Mouse (Mus musculus) hindbrain, embryonic 11.5 days (tissue): ENCODE data around the gene Fads2. TPM values are rescaled to one million over a fixed set of nuclear protein-coding genes. Genes with fewer than 3 reads are reported as not detected.
A peak's percentile ranks its signal among the peaks of the same experiment; 100 is the strongest.

Experiments used
- ATAC-seq: fragments of 200-750 bp; cut with Nextera tagmentation; 2 replicates; pipeline ENCODE4 v1.8.0; 2017; ENCODE audit warnings: mild to moderate bottlenecking, moderate TSS enrichment, moderate library complexity; ENCODE audit not compliant: low FRiP score
- DNase-seq: peaks from one replicate; pipeline ENCODE4 v3.0.0-alpha.2; 2015; ENCODE audit warnings: low spot score
- H3K27ac ChIP-seq: fragments of 300-500 bp; sonication (generic); 2 replicates; pipeline ENCODE4 v1.5.1; 2014; ENCODE audit warnings: mild to moderate bottlenecking, low read depth, low read length
- H3K27me3 ChIP-seq: fragments of 300-500 bp; sonication (generic); 2 replicates; pipeline ENCODE4 v1.6.1; 2014; ENCODE audit warnings: mild to moderate bottlenecking, low read length, moderate library complexity, mixed read lengths; ENCODE audit not compliant: control insufficient read depth, insufficient read depth
- H3K36me3 ChIP-seq: fragments of 300-500 bp; sonication (generic); 2 replicates; pipeline ENCODE4 v1.6.1; 2014; ENCODE audit warnings: mild to moderate bottlenecking, low read length, moderate library complexity, mixed read lengths; ENCODE audit not compliant: control insufficient read depth, insufficient read depth
- H3K4me1 ChIP-seq: fragments of 300-500 bp; sonication (generic); replicated peaks from 2 replicates; pipeline ENCODE4 v1.6.1; 2014; ENCODE audit warnings: low read length, mixed read lengths; ENCODE audit not compliant: control insufficient read depth, insufficient read depth
- H3K4me2 ChIP-seq: fragments of 300-500 bp; sonication (generic); replicated peaks from 2 replicates; pipeline ENCODE4 v1.6.1; 2014; ENCODE audit warnings: mild to moderate bottlenecking, low read depth, low read length
- H3K4me3 ChIP-seq: fragments of 300-500 bp; sonication (generic); 2 replicates; pipeline ENCODE4 v1.5.1; 2014; ENCODE audit warnings: low read depth, low read length
- H3K9ac ChIP-seq: fragments of 300-500 bp; sonication (generic); 2 replicates; pipeline ENCODE4 v1.6.1; 2014; ENCODE audit warnings: low read depth, low read length
- H3K9me3 ChIP-seq: fragments of 300-500 bp; sonication (generic); 2 replicates; pipeline ENCODE4 v1.6.1; 2016; ENCODE audit warnings: low read length; ENCODE audit not compliant: control insufficient read depth
- WGBS: fragments of 180-500 bp; shearing (Covaris S2); extraction: QIAGEN DNeasy Blood & Tissue Kit; methylation state at CpG from one replicate; pipeline ENCODE4 v1.1.7; 2014; 5-methylcytosine and 5-hydroxymethylcytosine counted together
- polyA plus RNA-seq: library from polyadenylated mRNA; unstranded; fragments of >200 nt; fragmentation: Nextera tagmentation; extraction: Ambion mirVana; gene quantifications from 2 replicates; pipeline ENCODE4 v1.2.1, GENCODE M21; 2014

The Fads2 gene
- polyA plus RNA-seq, 1 experiment from 2014 or later = 62.9 TPM

GRCm38 (mm10) chr19:10038910-10039309, 62.6 kb downstream of the Fads2 start:
- DNase-seq = no peak
- no peak overlapping the region for H3K4me3 ChIP-seq
- H3K4me2 ChIP-seq = no peak overlapping the region
- 36% methylated on average over 3 of the region's 3 CpGs for WGBS
- no peak overlapping the region for H3K9ac ChIP-seq
- 0 out of 2 replicates have a peak, but pooled peaks cover 4% of the 10 kb centered on the region for H3K27me3 ChIP-seq
- no peak overlapping the region for H3K27ac ChIP-seq
- no peak for ATAC-seq
- no peaks in the 10 kb centered on the region for H3K36me3 ChIP-seq
- H3K9me3 ChIP-seq = no peaks in the 10 kb centered on the region
- H3K4me1 ChIP-seq = peaks cover 9% of the 10 kb centered on the region; the same call in 1 of the 2 replicates

- DNase-seq (no peak), ATAC-seq (no peak)
- no peak overlapping the region for H3K4me3 ChIP-seq
- 0 out of 2 replicates have a peak, but pooled peaks cover 4% of the 10 kb centered on the region for H3K27me3 ChIP-seq
- H3K36me3 ChIP-seq = no peaks in the 10 kb centered on the region
- peaks cover 9% of the 10 kb centered on the region; the same call in 1 of the 2 replicates for H3K4me1 ChIP-seq
- WGBS = 86% methylated on average over 3 of the region's 3 CpGs
- no peak overlapping the region for H3K27ac ChIP-seq
- H3K9me3 ChIP-seq = no peaks in the 10 kb centered on the region
- no peak overlapping the region for H3K4me2 ChIP-seq
- no peak overlapping the region for H3K9ac ChIP-seq
These were observed 63.2 kb downstream of the Fads2 start for GRCm38 (mm10) chr19:10038364-10038763.

DNA sequence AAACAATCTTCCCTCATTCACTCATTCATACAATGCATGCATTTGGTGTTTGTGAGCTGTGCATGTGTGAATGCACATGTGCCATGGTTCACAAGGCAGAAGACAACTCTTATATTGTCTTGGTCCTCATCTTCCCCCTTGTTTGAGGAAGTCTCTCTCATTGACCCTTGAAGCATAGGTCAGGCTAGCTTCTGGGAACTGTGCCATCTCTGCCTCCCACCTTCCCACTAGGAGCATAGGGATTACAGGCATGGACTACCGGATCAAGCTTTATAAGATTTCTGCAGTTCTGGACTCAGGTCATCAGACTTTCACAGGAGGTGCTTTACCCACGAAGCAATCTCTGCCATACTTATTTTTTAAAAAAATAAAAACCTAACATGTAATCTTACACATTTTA, 64.0 kb downstream of the Fads2 start:
- no peak overlapping the region for H3K9ac ChIP-seq
- H3K27me3 ChIP-seq = 0 out of 2 replicates have a peak, but pooled peaks cover 4% of the 10 kb centered on the region
- H3K4me3 ChIP-seq = no peak overlapping the region
- no peak overlapping the region for H3K4me2 ChIP-seq
- H3K27ac ChIP-seq = no peak overlapping the region
- no peaks in the 10 kb centered on the region for H3K9me3 ChIP-seq
- H3K36me3 ChIP-seq = no peaks in the 10 kb centered on the region
- no peak for ATAC-seq
- peaks cover 9% of the 10 kb centered on the region; the same call in 1 of the 2 replicates for H3K4me1 ChIP-seq
- DNase-seq = no peak
- WGBS = 68% methylated on average over 2 of the region's 2 CpGs

- H3K4me2 ChIP-seq = no peak overlapping the region
- peak; percentile 86 for ATAC-seq
- no peak overlapping the region for H3K4me3 ChIP-seq
- H3K9me3 ChIP-seq = no peaks in the 10 kb centered on the region
- peak; percentile 92 for DNase-seq
- no peaks in the 10 kb centered on the region for H3K36me3 ChIP-seq
- H3K27me3 ChIP-seq = 0 out of 2 replicates have a peak, but pooled peaks cover 1% of the 10 kb centered on the region
- no peaks in the 10 kb centered on the region for H3K4me1 ChIP-seq
- H3K27ac ChIP-seq = no peak overlapping the region
- 62% methylated on average over 8 of the region's 8 CpGs for WGBS
- H3K9ac ChIP-seq = no peak overlapping the region
These were observed 66.6 kb downstream of the Fads2 start for GRCm38 (mm10) chr19:10034785-10035447.

GRCm38 (mm10) chr19:10034356-10034755, 67.2 kb downstream of the Fads2 start:
- Histone ChIP-seq H3K4me3 (no peak overlapping the region), H3K27me3 (no peaks in the 10 kb centered on the region), H3K27ac (no peak overlapping the region), H3K36me3 (no peaks in the 10 kb centered on the region), H3K9ac (no peak overlapping the region), H3K4me2 (no peak overlapping the region), H3K4me1 (no peaks in the 10 kb centered on the region), H3K9me3 (no peaks in the 10 kb centered on the region)
- no peak for DNase-seq
- WGBS = 80% methylated on average over 5 of the region's 5 CpGs
- no peak; the same call in 1 of the 2 replicates for ATAC-seq

DNA sequence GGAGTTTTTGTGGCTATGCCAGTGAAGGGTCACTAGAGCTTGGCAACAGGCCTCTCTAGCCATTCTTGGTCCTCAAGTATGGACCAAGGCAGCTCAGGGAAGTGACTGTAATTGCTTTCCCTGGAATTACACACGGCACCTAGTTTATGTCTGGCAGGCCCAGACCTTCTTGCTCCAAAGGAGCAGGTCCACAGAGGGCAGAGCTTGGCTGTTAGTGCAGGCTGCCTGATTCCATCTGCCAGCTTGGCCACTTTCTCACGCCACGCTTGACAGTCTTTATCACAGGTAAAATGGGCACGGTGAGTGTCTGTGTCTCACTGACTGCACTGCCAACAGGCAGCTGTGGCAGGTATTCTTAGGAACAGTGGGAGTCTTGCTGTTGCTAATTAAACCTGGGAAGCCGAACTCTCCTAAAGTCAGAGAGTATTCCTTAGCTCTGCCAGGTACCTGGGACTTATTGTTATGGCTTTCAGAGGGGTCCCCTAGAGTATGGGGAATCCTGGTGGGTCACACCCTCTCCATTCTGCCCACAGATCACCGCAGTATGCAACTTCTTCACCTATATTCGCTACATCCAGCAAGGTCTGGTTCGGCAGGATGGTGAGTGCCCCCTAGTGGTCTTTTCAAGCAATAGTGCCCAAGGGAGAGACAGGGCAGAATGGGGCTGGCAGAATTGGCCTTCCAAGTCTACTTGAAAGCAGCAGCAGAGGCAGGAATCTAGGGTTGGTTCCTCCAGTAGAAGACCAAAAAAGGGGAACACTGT, 68.2 kb downstream of the Fads2 start:
- H3K27me3 ChIP-seq = no peaks in the 10 kb centered on the region
- H3K4me1 ChIP-seq = no peaks in the 10 kb centered on the region
- no peak overlapping the region for H3K27ac ChIP-seq
- no peak overlapping the region for H3K4me3 ChIP-seq
- ATAC-seq (peak; percentile 53; the same call in 1 of the 2 replicates), DNase-seq (peak; percentile 75)
- H3K9ac ChIP-seq = no peak overlapping the region
- H3K36me3 ChIP-seq = no peaks in the 10 kb centered on the region
- H3K9me3 ChIP-seq = no peaks in the 10 kb centered on the region
- no peak overlapping the region for H3K4me2 ChIP-seq
- 38% methylated on average over 8 of the region's 8 CpGs for WGBS

DNA sequence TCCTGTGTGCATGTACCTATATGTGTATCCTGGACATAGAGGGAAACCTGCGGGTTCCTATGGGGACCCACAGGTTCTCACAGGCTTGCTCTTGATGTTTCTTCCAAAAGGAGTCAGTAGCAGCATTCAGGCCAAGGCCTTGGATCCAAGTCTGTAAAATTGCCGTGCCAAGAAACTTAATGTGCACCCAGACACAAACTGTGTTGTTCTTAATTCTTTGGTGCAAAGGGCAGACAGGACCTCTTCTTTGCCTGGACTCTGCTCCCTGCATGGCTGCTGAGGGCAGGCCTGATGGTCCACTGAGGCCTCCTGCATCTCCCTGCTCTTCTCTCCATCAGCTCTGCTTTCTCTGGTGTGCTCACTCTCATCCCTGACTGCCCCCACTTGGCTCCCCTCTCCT, 71.8 kb downstream of the Fads2 start:
- ATAC-seq = no peak

GRCm38 (mm10) chr19:10025169-10025875, 76.2 kb downstream of the Fads2 start:
- H3K27ac ChIP-seq = no peak overlapping the region; the same call in 1 of the 2 replicates
- no peaks in the 10 kb centered on the region for H3K36me3 ChIP-seq
- no peaks in the 10 kb centered on the region for H3K27me3 ChIP-seq
- H3K4me2 ChIP-seq = no peak overlapping the region
- no peak overlapping the region for H3K9ac ChIP-seq
- ATAC-seq (peak; percentile 33; the same call in 1 of the 2 replicates), DNase-seq (no peak)
- H3K4me3 ChIP-seq = no peak overlapping the region
- H3K4me1 ChIP-seq = no peaks in the 10 kb centered on the region
- no peaks in the 10 kb centered on the region for H3K9me3 ChIP-seq
- 31% methylated on average over 8 of the region's 8 CpGs for WGBS

More for the DNA sequence above, 71.8 kb downstream of the Fads2 start:
- H3K36me3 ChIP-seq = no peaks in the 10 kb centered on the region
- H3K4me2 ChIP-seq = no peak overlapping the region
- no peak overlapping the region for H3K9ac ChIP-seq
- no peaks in the 10 kb centered on the region for H3K4me1 ChIP-seq
- no peak overlapping the region for H3K4me3 ChIP-seq
- DNase-seq = no peak
- no peaks in the 10 kb centered on the region for H3K27me3 ChIP-seq
- no peak overlapping the region for H3K27ac ChIP-seq
- no peaks in the 10 kb centered on the region for H3K9me3 ChIP-seq
- 89% methylated on average over 2 of the region's 2 CpGs for whole genome bisulfite sequencing
